Mouse (Mus musculus): ENCODE data around the gene Rgs3.

Rgs3 gene

DNA sequence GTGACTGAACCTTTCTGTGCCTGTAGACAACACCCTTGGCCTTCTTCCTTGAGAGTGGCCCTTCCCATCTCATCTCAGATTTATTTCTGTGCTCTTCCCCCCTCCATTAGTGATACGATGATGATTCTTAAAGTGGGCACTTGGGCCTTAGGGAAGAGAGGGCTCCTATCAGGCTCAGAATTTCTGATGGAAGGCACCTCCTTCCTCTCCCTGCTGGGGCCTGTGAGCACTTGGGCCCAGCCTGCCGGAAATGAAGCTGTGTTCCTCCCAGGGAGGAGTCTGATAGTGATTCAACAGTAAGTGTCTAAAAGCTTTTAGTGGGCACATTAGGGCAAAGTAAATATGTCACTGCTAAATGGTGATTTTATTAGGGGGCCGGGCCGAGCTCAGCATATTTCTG, 67.7 kb downstream of the Rgs3 start:
- no peak for DNase-seq (ENCODE audit: low read depth, low spot score)

DNA sequence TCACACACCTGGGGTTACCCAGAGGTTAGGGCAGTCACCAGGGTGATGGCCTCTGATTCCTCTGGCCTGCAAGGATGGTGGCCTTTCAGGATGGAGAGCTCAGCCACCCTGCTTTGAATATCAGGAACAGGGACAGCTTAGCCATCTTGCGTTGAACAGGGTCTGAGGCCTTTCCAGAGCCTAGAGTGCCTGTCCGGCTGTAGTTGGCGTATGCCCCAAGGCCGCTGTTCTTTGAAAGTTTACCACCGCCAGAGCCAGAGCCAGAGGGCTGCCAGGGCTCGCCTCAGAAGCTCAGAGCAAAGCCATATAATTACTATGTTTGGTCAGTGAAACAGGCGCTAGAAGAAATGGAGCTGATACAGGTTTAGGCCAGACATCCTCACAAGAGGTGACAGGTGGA, 68.9 kb downstream of the Rgs3 start:
- no peak for DNase-seq (ENCODE audit: low read depth, low spot score)

DNA sequence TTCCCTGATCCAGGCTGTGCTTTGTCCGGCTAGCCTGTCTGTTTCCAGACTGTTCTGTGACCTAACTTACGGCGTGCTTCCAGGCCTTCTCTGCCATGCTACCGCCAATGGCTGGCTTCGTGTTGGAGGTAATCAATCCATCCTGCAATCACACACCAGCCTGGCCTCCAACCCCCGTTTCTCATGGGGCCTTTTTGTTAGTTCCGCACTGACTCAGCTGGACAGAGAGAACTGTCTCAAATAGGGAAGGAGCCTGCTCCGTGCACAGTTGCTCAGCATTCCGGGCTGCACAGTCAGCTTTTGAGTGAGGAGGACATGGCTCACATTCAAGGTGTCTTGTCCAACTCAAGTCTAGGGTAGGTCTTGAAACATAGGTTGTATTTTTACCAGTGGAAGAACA, 69.8 kb downstream of the Rgs3 start:
- DNase-seq (ENCODE audit: low read depth, low spot score), result no peak

DNA sequence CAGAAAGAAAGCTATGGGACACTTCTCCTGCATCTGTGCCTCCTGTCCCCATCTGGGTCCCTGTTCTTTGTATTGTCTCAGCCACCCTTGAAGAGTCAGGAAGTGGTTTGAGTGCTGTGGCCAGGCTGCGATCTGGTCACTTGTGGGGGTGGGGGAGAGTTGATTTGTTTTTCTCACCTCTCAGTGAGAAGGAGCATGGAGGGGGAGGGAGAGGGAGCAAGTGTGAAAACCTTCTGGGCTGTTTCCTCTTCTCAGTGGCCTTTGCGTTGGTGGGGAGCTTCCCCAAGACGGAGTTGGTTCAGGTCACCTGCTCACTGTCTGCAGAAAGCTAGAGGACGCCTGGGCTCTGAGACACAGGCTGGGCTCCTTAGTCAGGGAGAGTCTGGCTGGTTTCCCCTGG, 70.3 kb downstream of the Rgs3 start:
- no peak for DNase-seq (ENCODE audit: low read depth, low spot score)

DNA sequence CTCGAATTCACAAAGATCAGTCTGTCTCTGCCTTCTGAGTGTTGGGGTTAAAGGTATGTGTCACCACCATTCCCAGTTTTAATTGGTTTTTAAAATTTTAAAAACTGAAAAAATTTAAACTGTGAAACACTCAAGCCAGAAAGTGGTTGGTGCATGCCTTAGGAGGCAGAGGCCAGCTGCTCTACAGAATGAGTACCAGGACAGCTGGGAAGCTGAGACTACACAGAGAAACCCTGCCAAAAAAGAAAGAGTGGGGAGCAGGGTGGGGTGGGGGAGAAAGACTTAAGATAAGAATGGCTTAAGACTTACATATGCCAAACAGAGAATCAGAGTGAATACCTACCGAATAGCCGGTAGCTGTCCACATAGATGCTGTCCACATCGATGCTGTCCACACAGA, 73.6 kb downstream of the Rgs3 start:
- no peak for DNase-seq (ENCODE audit: low read depth, low spot score)

DNA sequence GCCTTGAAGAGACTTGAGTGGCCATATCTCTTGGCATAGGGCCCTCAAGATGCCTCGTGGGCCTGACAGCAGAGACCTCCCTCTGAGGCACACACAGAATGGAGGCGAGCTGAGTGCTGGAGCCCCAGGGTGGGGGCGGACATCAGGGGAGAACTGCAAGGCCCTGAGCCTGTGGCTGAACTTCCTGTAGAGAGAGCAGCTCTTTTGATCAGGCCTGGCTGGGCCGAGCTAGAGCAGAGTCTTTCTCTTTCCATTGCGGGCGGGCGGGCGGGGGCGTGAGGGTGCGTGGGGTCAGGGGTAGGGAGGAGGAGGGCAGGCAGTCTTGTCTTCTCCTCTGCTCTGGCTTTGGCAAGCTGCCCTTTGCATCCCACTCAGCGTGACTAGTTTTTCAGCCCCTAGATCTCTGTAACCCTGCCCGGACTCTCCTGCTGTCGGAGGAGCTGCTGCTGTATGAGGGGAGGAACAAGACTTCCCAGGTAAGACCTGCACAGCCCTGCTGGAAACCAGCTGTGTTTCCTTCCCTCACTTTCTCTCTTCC, 74.5 kb downstream of the Rgs3 start:
- DNase-seq (ENCODE audit: low read depth, low spot score), result no peak

DNA sequence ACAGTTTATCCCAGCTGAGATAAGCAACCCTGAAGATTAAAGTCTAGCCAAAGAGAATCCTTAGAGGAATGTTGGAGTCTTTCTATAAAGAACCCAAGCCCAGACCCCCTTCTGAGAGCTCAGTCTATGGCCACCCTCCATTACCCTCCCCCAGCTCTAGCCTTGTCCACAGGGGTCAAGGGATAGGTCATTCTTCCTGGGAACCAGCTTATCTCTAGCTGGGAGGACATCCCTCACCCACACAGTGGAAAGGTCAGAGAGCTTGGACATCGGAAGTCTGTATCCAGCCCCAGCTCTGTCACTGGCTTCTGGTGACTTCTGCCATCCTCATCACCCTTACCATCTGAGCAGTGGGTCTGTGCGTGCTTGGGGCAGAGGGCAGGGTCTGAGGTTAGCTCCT, 75.2 kb downstream of the Rgs3 start:
- DNase-seq (ENCODE audit: low read depth, low spot score), result no peak

DNA sequence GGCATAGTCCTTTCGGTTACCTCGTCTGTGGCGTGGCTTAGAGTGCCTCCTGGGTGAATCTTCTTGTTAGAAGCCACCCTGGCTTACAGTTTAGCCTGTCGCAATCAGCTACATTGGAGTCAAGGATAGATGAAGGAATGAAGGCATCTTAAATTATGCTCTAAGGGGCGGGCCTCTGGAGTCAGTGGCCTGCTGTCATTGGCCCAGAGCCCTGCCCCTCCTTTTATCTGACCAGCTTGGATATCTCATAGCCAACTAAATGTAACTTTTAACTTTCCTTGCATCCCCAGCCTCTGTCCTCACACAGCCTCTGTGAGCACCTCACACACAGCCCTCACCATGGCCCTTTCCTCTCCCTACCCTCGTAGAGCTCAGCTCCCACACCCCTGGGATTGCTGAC, 76.4 kb downstream of the Rgs3 start:
- DNase-seq (ENCODE audit: low read depth, low spot score), result no peak

DNA sequence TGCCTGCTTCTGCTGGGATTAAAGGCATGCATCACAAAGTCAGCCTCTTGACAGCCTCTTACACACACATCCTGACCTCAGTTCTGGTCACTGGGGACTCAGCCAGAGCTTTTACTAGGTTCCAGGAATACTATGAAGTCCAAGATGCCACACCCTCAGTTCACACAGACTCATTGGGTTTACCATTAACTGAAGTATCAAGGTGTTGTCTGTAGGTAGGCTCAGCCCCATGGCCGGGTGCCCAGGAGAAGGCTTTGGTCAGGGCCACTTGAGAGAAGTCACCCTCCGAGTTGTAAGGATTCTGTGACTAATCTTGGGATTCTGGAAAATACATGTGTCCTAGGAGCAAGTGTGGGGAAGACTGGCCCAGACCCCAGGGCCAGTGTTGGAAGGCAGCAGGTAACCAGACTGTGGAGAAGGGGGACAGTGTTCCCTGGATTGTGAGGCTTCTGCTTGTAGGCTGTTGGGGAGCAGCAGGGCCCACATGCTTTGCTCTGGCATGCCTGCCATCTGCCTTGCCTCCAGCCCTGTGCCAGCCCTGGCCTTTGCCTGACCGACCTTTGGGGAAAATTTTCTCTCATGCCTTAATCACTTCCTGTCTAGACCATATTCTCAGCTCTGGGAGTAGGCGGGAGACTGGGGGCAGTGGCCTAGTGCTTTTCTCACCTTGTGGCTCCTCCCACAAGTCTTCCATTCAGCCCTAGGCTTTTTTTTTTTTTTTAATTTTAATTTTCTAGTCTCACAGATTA, 78.4 kb downstream of the Rgs3 start:
- DNase-seq (ENCODE audit: low read depth, low spot score), result no peak

DNA sequence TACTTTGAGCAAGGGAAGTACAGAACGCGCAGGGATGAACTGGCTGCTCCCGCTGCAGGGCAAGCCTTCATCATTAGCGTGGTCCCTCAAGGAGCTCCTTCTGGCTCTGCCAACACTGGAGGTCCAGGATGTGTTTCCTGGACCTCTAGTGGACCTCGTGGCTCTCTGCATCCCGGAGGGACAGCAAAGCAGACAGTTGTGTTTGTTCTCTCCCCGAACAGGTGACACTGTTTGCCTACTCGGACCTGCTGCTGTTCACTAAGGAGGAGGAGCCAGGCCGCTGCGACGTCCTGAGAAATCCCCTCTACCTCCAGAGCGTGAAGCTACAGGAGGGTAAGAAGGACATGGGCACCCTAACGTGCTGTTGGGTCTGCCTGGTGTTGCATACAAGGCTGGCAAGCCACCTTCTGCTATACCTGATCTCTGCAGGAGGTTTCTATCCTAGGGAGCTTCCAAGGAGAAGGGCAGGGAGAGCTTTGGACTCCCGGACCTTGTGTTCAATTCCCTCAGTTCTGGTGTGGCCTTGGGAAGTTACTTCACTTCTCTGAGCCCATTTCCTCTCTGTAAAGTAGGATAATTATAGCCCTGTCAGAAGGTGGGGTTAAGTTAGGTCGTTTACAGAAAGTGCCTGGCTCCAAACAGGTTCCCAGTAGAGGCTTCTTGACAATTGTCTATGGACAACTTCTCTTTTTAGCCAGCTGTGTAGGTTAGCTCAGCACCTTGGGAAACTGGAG, 81.0 kb downstream of the Rgs3 start:
- no peak for DNase-seq (ENCODE audit: low read depth, low spot score)

DNA sequence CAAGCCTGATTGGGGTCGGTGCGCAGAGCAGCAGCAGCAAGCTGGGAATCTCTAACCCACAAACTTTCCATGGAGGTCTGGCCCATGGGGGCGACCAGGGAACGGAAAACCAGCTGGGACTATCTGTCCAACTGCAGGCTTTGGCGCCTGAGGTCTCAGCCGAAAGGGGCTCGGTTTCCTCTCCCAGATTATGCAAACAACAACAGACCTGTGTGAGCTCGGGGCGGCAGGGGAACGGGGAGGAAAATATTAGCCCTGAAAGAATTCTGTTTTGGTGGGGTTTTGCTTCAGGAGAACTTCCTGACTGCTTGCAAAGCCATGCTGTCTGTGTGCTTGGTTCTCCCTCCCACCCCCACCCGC, 81.6 kb downstream of the Rgs3 start:
- no peak for DNase-seq (ENCODE audit: low read depth, low spot score)

DNA sequence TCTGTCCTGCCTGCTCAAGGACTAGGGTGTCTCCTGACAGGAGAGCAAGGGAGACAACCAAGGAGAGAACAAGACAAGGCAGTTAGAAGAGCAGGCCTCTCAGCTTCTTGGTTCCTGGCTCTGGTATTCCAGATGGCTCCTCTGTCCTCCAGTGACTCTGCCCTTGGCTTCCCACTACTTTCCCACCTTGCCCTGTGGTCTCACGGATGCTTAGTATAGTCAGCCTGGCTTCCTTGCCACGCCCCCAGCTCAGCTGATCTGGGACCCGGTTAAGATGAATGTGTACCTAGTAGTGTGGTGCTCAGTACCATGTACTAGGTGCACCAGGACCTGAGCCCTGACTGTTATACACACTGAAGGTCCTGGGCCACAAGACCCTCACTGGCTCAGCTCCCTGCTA, 82.0 kb downstream of the Rgs3 start:
- no peak for DNase-seq (ENCODE audit: low read depth, low spot score)

DNA sequence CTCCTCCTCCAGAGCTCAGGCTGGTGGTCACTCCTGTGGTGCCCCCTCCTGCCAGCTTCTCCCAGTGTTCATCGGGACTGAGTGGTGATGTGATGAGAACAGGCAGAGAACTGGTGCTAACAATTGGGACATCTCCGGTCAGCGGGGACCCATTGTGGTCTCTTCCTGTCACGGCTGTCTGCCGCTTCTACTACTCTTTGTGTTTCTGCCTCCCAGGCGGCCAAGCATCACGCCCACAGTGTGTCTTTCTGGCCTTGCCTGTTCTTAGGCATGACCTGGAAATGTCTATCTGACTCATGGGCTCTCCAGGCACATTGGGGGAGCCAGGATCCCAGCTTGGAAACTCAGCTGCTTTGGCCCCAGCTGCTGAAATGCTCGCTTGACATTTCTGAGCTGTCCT, 83.8 kb downstream of the Rgs3 start:
- no peak for DNase-seq (ENCODE audit: low read depth, low spot score)

DNA sequence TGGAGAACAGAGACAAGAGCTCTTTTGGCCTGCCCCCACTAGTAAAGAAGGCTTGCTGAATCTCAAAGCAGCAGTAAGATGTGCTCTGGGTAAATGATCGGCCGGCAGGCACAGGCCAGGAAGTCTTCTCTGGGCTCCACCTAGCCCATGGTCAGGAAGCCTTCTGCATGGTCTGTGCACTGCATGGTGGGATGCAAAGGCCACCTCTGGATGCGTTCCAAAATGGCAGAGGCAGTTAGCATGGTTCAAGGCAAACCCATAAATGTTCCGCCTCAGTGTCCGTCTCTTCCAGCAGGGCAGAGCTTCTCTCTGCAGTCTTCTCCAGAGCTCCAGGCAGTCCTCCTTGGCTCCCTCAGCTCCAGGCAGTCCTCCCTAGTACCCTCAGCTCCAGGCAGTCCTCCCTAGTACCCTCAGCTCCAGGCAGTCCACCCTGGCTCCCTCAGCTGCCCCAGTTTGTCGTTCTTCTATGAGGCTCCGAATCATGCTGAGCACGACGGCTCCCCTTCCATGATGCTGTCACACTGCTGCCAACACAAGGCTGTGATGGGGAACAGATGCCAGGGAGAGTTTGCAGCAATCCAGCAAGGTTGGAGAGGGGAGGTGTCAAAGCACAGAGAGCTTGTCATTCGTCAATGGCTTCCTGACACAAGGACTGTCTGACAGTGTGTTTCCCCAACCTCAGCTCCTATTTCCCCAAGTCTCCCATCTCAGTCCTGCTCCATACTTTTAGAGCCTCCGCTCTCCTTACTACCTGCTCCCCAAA, 84.6 kb downstream of the Rgs3 start:
- DNase-seq (ENCODE audit: low read depth, low spot score), result no peak

DNA sequence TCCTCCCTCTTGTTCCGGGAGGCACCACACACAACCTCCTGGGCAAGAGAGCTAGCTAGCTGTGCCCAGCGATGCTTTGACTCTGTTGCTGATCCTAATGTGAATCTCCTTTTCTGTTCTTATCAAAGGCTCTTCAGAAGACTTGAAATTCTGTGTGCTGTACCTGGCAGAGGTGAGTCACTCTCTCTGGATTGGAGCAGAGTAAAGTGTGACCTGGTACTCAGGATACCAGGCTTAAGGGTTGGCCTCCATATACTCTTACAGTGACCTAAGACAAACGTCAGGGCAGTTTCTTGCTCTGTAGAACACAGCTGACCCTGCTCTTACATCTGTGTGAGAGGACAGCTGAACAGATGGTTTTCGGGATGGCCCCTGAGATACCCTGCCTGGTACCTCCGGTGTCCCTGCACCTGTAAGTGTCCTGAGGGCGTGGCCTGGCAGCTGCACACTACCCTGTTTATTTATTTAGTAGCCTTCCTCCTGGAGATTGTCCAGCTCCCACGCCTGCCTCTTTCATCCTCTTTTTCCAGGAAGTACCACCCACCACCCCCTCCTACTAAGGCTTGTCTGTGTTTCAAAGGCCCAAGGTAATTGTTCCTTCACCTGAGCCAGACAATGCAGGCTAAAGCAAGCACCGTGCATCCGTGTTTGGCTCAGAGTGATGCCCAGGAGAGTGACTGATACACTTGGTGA, 87.1 kb downstream of the Rgs3 start:
- DNase-seq (ENCODE audit: low read depth, low spot score), result no peak

DNA sequence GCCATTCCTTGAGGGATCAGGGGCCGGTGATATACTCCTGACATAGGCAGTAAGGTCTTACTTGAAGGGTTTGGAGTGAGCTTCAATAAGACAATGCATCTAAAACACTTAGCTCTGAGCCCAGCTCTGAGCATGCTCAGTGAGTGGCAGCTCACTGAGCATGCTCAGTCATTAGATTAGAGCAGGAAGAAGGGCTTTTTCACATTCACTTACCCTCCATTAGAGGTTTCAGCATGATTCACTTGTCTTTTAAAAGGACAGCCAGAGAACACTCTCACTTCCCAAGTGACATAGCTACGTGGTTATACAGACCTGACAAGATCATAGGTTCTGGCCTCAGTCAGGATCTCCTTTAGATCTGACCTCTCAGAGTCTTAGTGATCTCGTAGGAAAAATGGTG, 89.2 kb downstream of the Rgs3 start:
- no peak for DNase-seq (ENCODE audit: low read depth, low spot score)

DNA sequence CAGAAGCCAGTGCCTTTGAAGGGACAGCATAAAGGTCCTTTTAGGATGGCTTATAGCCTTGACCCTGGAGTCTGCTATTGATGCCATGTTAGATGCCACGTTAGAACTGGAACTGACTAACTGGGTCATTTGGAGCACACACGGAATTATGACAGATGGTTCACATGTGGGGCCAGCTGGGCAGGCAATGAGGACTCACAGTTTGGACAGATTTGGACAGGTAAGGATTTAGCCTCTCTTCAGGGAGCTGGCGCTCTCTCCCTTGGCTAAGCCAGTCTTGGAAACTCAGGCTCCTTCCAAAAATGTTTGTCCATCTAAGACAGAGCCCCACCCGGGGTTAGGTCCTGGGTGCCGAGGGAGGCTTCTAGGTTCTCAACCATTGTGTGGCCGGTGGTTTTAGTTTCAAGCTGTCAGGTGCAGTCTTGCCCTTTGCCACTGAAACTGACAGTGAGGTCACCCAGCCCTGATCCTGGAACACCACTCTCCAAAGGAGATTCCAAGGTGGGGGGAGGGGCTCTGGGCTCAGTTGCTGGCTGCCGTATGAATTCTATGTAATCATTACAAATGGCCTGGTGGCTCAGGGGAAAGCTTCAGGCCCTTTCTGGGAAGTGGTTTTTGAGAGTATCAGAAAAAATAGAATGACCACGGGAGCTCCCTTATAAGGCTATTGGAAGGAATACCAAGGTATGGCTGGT, 90.0 kb downstream of the Rgs3 start:
- no peak for DNase-seq (ENCODE audit: low read depth, low spot score)

DNA sequence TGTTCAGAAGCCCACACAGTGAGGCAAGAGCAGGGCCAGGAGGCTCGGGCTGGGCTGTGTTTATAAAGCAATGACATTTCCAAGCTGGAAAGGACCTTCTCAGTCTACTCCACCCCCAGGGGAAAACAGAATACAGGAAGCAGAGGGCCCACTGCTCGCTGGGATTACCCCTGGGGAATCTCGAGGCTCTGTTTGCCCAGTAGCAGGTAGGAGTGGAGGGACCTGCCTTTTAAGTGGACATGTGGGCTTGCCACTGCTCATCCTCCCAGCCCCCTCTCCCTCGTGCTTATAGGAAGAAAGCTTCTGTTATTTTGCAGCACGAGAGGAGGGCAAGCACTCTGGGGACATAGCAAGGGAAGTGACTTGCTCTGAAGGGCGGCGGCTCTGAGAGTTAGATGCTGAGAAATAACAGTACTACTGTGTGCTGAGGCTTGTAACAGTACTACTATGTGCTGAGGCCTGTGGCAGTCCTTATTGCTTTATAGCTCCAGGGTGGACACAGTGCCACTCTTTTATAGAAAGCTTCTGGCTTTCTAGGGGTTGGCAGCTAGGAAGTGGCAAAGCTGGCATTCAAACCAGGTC, 91.6 kb downstream of the Rgs3 start:
- no peak for DNase-seq (ENCODE audit: low read depth, low spot score)

DNA sequence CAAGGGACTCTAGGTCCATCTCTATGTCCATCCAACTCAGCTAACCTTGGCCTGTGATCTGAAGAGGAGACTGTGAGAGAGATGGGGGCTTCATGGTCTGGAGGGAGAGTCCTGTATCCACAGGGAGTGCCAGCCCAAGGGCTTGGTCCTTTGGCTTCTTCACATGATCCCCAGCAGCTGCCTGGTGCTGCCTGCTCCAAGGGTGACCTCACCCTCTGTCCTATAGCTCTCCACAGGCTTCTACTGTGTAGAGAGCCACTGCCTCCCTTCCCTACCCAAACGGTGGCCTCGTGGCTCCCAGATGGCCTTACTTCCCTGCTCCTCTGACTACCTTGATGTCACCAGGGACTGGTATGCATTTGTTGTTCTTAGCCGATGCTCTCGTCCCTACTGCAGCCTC, 92.6 kb downstream of the Rgs3 start:
- DNase-seq (ENCODE audit: low read depth, low spot score), result no peak

DNA sequence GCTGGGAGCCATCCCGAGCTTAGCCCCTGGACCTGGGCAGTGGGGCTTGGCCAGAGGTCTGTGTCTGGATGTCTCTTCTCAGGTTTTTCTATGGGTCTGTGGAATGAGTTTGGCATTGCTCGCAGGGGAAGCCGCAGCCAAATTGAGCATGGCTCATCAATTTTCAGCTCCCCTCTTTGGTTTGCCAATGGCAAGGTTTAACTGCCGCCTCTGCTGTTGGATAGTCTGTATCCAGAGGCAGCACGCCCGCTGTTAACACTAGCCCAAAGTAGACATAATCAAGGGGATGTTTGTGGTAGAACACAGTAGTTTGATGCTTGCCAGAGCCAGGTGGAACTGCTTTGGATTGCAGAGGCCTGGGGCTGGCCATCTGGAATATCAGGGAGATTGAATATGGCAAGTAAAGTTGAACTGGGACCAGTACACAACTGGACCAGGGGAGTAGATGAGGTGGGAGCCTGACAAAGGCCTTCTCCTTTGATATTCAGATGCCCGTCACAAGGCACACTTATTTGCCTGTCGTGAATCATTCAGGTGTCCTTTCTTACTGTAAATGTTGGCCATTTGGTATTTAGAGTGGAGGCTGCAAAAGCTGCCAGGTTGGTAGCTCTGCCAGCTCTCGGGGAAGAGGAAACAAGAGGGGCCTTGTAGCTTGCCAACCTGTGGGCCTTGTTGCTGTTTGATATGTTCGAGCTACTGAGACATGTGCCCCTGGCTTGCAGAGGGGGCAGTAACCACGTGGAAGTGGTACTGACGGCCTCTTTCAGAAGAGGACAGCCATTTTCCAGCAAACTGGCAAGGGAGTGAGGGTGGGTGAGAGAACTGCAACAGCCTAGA, 93.5 kb downstream of the Rgs3 start:
- DNase-seq (ENCODE audit: low read depth, low spot score), result no peak
